Mouse (Mus musculus) thymus, adult 2 months (tissue): ENCODE data around the gene Ss18l1. TPM values are rescaled to one million over a fixed set of nuclear protein-coding genes. Genes with fewer than 3 reads are reported as not detected.

Source experiments
- DNase-seq: peaks from one replicate; pipeline ENCODE4 v3.0.0; 2021
- H3K27ac ChIP-seq: fragments of 200-500 bp; 2 replicates; pipeline ENCODE4 v1.5.1; 2012; ENCODE audit warnings: low read length, control low read depth; ENCODE audit not compliant: control insufficient read depth, insufficient read depth
- H3K27me3 ChIP-seq: fragments of 200-500 bp; 2 replicates; pipeline ENCODE4 v1.6.1; 2012; ENCODE audit warnings: mild to moderate bottlenecking, low read length, moderate library complexity, mixed read lengths; ENCODE audit not compliant: control insufficient read depth, insufficient read depth
- H3K36me3 ChIP-seq: fragments of 200-500 bp; 2 replicates; pipeline ENCODE4 v1.6.1; 2012; ENCODE audit warnings: mild to moderate bottlenecking, low read length, moderate library complexity; ENCODE audit not compliant: control insufficient read depth, insufficient read depth
- H3K4me1 ChIP-seq: fragments of 200-500 bp; replicated peaks from 2 replicates; pipeline ENCODE4 v1.6.1; 2012; ENCODE audit warnings: low read length; ENCODE audit not compliant: control insufficient read depth, insufficient read depth
- H3K4me3 ChIP-seq: fragments of 200-500 bp; 2 replicates; pipeline ENCODE4 v1.5.1; 2012; ENCODE audit warnings: mild to moderate bottlenecking, low read length, control low read depth, moderate library complexity; ENCODE audit not compliant: control insufficient read depth, insufficient read depth
- CTCF ChIP-seq: fragments of 200-500 bp; IDR thresholded peaks from 2 replicates; pipeline ENCODE4 v1.5.1; 2012; ENCODE audit warnings: mild to moderate bottlenecking, control low read depth, low read length, moderate library complexity, borderline replicate concordance; ENCODE audit not compliant: control insufficient read depth, poor library complexity, insufficient read depth; ENCODE audit errors: extremely low read depth
- POLR2A ChIP-seq: fragments of 200-500 bp; IDR thresholded peaks from 2 replicates; pipeline ENCODE4 v1.6.1; 2012; ENCODE audit warnings: mild to moderate bottlenecking, low read length, control low read depth, moderate library complexity; ENCODE audit not compliant: control insufficient read depth, poor library complexity, insufficient read depth; ENCODE audit errors: extremely low read depth
- WGBS: fragments of 180-500 bp; shearing (Covaris S2); methylation state at CpG from one replicate; pipeline ENCODE4 v1.1.7; 2018; 5-methylcytosine and 5-hydroxymethylcytosine counted together
- polyA plus RNA-seq: library from polyadenylated mRNA; depleted of rRNA; stranded (reverse); fragments of >200 nt; gene quantifications from 2 replicates; pipeline ENCODE4 v1.2.3, GENCODE M21; 2012

The Ss18l1 gene
- polyA plus RNA-seq, 1 experiment = 15.9 TPM

- Histone ChIP-seq H3K27me3 (peaks cover 13% of the 10 kb centered on the region), H3K4me1 (peaks cover 26% of the 10 kb centered on the region), H3K4me3 (no peak overlapping the region), H3K36me3 (no peaks in the 10 kb centered on the region), H3K27ac (no peak overlapping the region)
- TF ChIP-seq POLR2A (no peak), CTCF (no peak)
- DNase-seq = peak; percentile 11
- 13% methylated on average over 24 of the region's 24 CpGs for WGBS
Observed at GRCm38 (mm10) chr2:180104659-180105377, 62.5 kb downstream of the Ss18l1 start.

GRCm38 (mm10) chr2:180105441-180106190 is 63.3 kb downstream of the Ss18l1 start:
- Histone ChIP-seq H3K4me3 (no peak overlapping the region), H3K4me1 (peaks cover 18% of the 10 kb centered on the region), H3K27ac (no peak overlapping the region), H3K27me3 (peaks cover 13% of the 10 kb centered on the region), H3K36me3 (no peaks in the 10 kb centered on the region)
- DNase-seq = no peak
- 36% methylated on average over 8 of the region's 8 CpGs for WGBS
- no peak for TF ChIP-seq POLR2A
- no peak for TF ChIP-seq CTCF

- Histone ChIP-seq H3K27ac (no peak overlapping the region), H3K27me3 (peaks cover 13% of the 10 kb centered on the region), H3K4me3 (no peak overlapping the region), H3K4me1 (peaks cover 16% of the 10 kb centered on the region), H3K36me3 (no peaks in the 10 kb centered on the region)
- 73% methylated on average over 4 of the region's 4 CpGs for WGBS
- TF ChIP-seq CTCF = no peak
- TF ChIP-seq POLR2A = no peak
- peak; percentile 60 for DNase-seq
Observed at GRCm38 (mm10) chr2:180107081-180107480, 64.8 kb downstream of the Ss18l1 start.

- Histone ChIP-seq H3K36me3 (no peaks in the 10 kb centered on the region), H3K4me1 (peaks cover 9% of the 10 kb centered on the region), H3K27ac (no peak overlapping the region), H3K4me3 (no peak overlapping the region), H3K27me3 (peaks cover 9% of the 10 kb centered on the region)
- 38% methylated on average over 6 of the region's 6 CpGs for WGBS
- TF ChIP-seq POLR2A (no peak), CTCF (no peak)
- no peak for DNase-seq
Observed at GRCm38 (mm10) chr2:180108285-180108684, 66.0 kb downstream of the Ss18l1 start.

- no peak for DNase-seq
- peaks cover 15% of the 10 kb centered on the region for H3K4me1 ChIP-seq
- no peak overlapping the region for H3K27ac ChIP-seq
Observed at GRCm38 (mm10) chr2:180113909-180114890, 71.9 kb downstream of the Ss18l1 start.

GRCm38 (mm10) chr2:180115279-180115678 is 73.0 kb downstream of the Ss18l1 start:
- Histone ChIP-seq H3K4me3 (no peak overlapping the region), H3K36me3 (no peaks in the 10 kb centered on the region), H3K27me3 (no peaks in the 10 kb centered on the region), H3K4me1 (peaks cover 19% of the 10 kb centered on the region), H3K27ac (no peak overlapping the region)
- DNase-seq = no peak
- TF ChIP-seq POLR2A (no peak), CTCF (no peak)
- WGBS = 42% methylated on average over 6 of the region's 6 CpGs

More at GRCm38 (mm10) chr2:180113909-180114890, 71.9 kb downstream of the Ss18l1 start:
- 89% methylated on average over 17 of the region's 17 CpGs for WGBS
- H3K4me3 ChIP-seq = no peak overlapping the region
- no peak for TF ChIP-seq POLR2A
- no peak for TF ChIP-seq CTCF
- H3K27me3 ChIP-seq = no peaks in the 10 kb centered on the region
- H3K36me3 ChIP-seq = no peaks in the 10 kb centered on the region
